Mouse (Mus musculus): ENCODE data around the gene Gm16253.

- no peak for TF ChIP-seq CTCF (conservative IDR thresholded peaks at IDR 0.05; ENCODE audit: low read length)
- no peak for TF ChIP-seq NANOG (IDR thresholded peaks at IDR 0.05; ENCODE audit: borderline replicate concordance, low read length)
These were observed 48.3 kb upstream of the Gm16253 start for GRCm38 (mm10) chr3:96528506-96528905.
